Mouse (Mus musculus) myocyte (in vitro differentiated cells): ENCODE data around the gene Il4ra. TPM values are rescaled to one million over a fixed set of nuclear protein-coding genes. Genes with fewer than 3 reads are reported as not detected.

Experiments
- H3K27me3 ChIP-seq: one replicate; pipeline ENCODE4 v1.6.1; 2011; ENCODE audit not compliant: control insufficient read depth, insufficient read depth, insufficient read length
- H3K36me3 ChIP-seq: one replicate; pipeline ENCODE4 v1.6.1; 2011; ENCODE audit not compliant: control insufficient read depth, insufficient read depth
- H3K4me2 ChIP-seq: one replicate; pipeline ENCODE4 v1.6.1; 2011; ENCODE audit warnings: low read depth, control low read depth
- H3K4me3 ChIP-seq: one replicate; pipeline ENCODE4 v1.5.1; 2011; ENCODE audit warnings: mild to moderate bottlenecking, control low read depth, moderate library complexity
- H3K79me2 ChIP-seq: one replicate; pipeline ENCODE4 v1.6.1; 2011; ENCODE audit not compliant: control insufficient read depth, insufficient read depth
- H3ac ChIP-seq: one replicate; pipeline ENCODE4 v1.6.1; 2011; ENCODE audit not compliant: control insufficient read depth, insufficient read length
- CEBPB ChIP-seq: IDR thresholded peaks from 2 replicates; pipeline ENCODE4 v1.6.1; 2011; ENCODE audit warnings: mild to moderate bottlenecking, moderate library complexity; ENCODE audit not compliant: poor library complexity, insufficient read depth, severe bottlenecking
- E2F4 ChIP-seq: IDR thresholded peaks from one replicate; pipeline ENCODE4 v1.6.1; 2011; ENCODE audit warnings: mild to moderate bottlenecking, control low read depth, moderate library complexity; ENCODE audit not compliant: insufficient read depth
- MAX ChIP-seq: IDR thresholded peaks from one replicate; pipeline ENCODE4 v1.6.1; 2011; ENCODE audit warnings: low read depth, mild to moderate bottlenecking, control low read depth
- MYOD1 ChIP-seq, 3 experiments: IDR thresholded peaks; one replicate each; pipeline ENCODE4 v1.6.1; 2011; ENCODE audit warnings: control low read depth in 2 of 3, low read depth in 2 of 3, mild to moderate bottlenecking in 2 of 3, moderate library complexity in 1 of 3; ENCODE audit not compliant: insufficient read length in 2 of 3, control insufficient read depth in 1 of 3
- MYOG ChIP-seq, 3 experiments: IDR thresholded peaks; one replicate each; pipeline ENCODE4 v1.6.1; 2011; ENCODE audit warnings: control low read depth in 2 of 3, low read depth in 2 of 3, mild to moderate bottlenecking in 2 of 3; ENCODE audit not compliant: insufficient read length in 2 of 3, control insufficient read depth in 1 of 3, insufficient read depth in 1 of 3
- POLR2A ChIP-seq: IDR thresholded peaks from one replicate; pipeline ENCODE4 v1.6.1; 2011; ENCODE audit warnings: low read depth, mild to moderate bottlenecking, control low read depth, moderate library complexity; ENCODE audit not compliant: insufficient read length
- POLR2AphosphoS2 ChIP-seq: IDR thresholded peaks from one replicate; pipeline ENCODE4 v1.6.1; 2011; ENCODE audit warnings: low read depth, control low read depth; ENCODE audit not compliant: insufficient read length
- REST ChIP-seq: IDR thresholded peaks from one replicate; pipeline ENCODE4 v1.6.1; 2011; ENCODE audit warnings: mild to moderate bottlenecking, control low read depth, moderate library complexity; ENCODE audit not compliant: insufficient read depth, insufficient read length
- SRF ChIP-seq: IDR thresholded peaks from one replicate; pipeline ENCODE4 v1.6.1; 2011; ENCODE audit warnings: low read depth; ENCODE audit not compliant: control insufficient read depth, insufficient read length
- TCF12 ChIP-seq: IDR thresholded peaks from one replicate; pipeline ENCODE4 v1.6.1; 2011; ENCODE audit warnings: mild to moderate bottlenecking, control low read depth; ENCODE audit not compliant: poor library complexity, insufficient read depth, severe bottlenecking
- TCF3 ChIP-seq: IDR thresholded peaks from one replicate; pipeline ENCODE4 v1.6.1; 2011; ENCODE audit warnings: low read depth, control low read depth; ENCODE audit not compliant: insufficient read length
- USF1 ChIP-seq: IDR thresholded peaks from one replicate; pipeline ENCODE4 v1.6.1; 2011; ENCODE audit warnings: low read depth, mild to moderate bottlenecking, control low read depth, moderate library complexity
- polyA plus RNA-seq: library from polyadenylated mRNA; unstranded; fragments of >200 nt; fragmentation: generic; extraction: Trizol; gene quantifications from one replicate; pipeline ENCODE4 v1.2.1, GENCODE M21; 2012; ENCODE audit warnings: missing spikeins

The Il4ra gene
- polyA plus RNA-seq, 1 experiment, result 10.7 TPM

- TF ChIP-seq POLR2AphosphoS2 (no peak), USF1 (no peak), TCF3 (no peak), TCF12 (no peak)
- no peak overlapping the region for H3ac ChIP-seq
- H3K4me2 ChIP-seq, result no peak overlapping the region
- no peaks in the 10 kb centered on the region for H3K79me2 ChIP-seq
- H3K4me3 ChIP-seq, result no peak overlapping the region
- no peaks in the 10 kb centered on the region for H3K27me3 ChIP-seq
- H3K36me3 ChIP-seq, result no peaks in the 10 kb centered on the region
Measured at GRCm38 (mm10) chr7:125527901-125528580, 23.9 kb upstream of the Il4ra start.

GRCm38 (mm10) chr7:125539351-125539750 lies 12.6 kb upstream of the Il4ra start:
- no peak overlapping the region for H3K4me3 ChIP-seq
- peak overlapping the region; percentile 53 for H3K4me2 ChIP-seq
- H3K27me3 ChIP-seq, result no peaks in the 10 kb centered on the region
- H3ac ChIP-seq, result no peak overlapping the region
- no peaks in the 10 kb centered on the region for H3K36me3 ChIP-seq
- TF ChIP-seq TCF3 (no peak), MYOD1 (IDR thresholded peaks at IDR 0.05; ENCODE audit: control insufficient read depth in 1 of 3, insufficient read length in 2 of 3, low read depth in 2 of 3) (no peak), USF1 (no peak)
- H3K79me2 ChIP-seq, result no peaks in the 10 kb centered on the region

GRCm38 (mm10) chr7:125541026-125541425 lies 10.9 kb upstream of the Il4ra start:
- Histone ChIP-seq H3K36me3 (no peaks in the 10 kb centered on the region), H3K4me3 (no peak overlapping the region), H3K4me2 (no peak overlapping the region), H3K79me2 (no peaks in the 10 kb centered on the region), H3K27me3 (no peaks in the 10 kb centered on the region), H3ac (no peak overlapping the region)
- TF ChIP-seq E2F4, result no peak
- TF ChIP-seq SRF, result no peak
- no peak for TF ChIP-seq MYOD1 (IDR thresholded peaks at IDR 0.05; ENCODE audit: control insufficient read depth in 1 of 3, insufficient read length in 2 of 3, low read depth in 2 of 3)
- TF ChIP-seq MYOG (IDR thresholded peaks at IDR 0.05; ENCODE audit: control insufficient read depth in 1 of 3, insufficient read depth in 1 of 3, insufficient read length in 2 of 3, low read depth in 2 of 3), result no peak
- TF ChIP-seq TCF12, result no peak
- no peak for TF ChIP-seq POLR2A
- TF ChIP-seq CEBPB, result no peak
- no peak for TF ChIP-seq MAX

GRCm38 (mm10) chr7:125541821-125542220 lies 10.1 kb upstream of the Il4ra start:
- TF ChIP-seq SRF (no peak), MYOD1 (IDR thresholded peaks at IDR 0.05; ENCODE audit: control insufficient read depth in 1 of 3, insufficient read length in 2 of 3, low read depth in 2 of 3) (no peak), MAX (no peak), REST (no peak), TCF12 (no peak), MYOG (IDR thresholded peaks at IDR 0.05; ENCODE audit: control insufficient read depth in 1 of 3, insufficient read depth in 1 of 3, insufficient read length in 2 of 3, low read depth in 2 of 3) (no peak), USF1 (no peak), CEBPB (no peak), POLR2AphosphoS2 (no peak), TCF3 (no peak), E2F4 (no peak), POLR2A (no peak)
- Histone ChIP-seq H3K27me3 (no peaks in the 10 kb centered on the region), H3K36me3 (no peaks in the 10 kb centered on the region), H3K79me2 (no peaks in the 10 kb centered on the region), H3ac (no peak overlapping the region), H3K4me2 (no peak overlapping the region), H3K4me3 (no peak overlapping the region)

GRCm38 (mm10) chr7:125542335-125543050 lies 9.4 kb upstream of the Il4ra start:
- no peak overlapping the region for H3K4me2 ChIP-seq

More at GRCm38 (mm10) chr7:125542335-125543050, 9.4 kb upstream of the Il4ra start:
- Histone ChIP-seq H3ac (no peak overlapping the region), H3K36me3 (no peaks in the 10 kb centered on the region), H3K79me2 (no peaks in the 10 kb centered on the region), H3K27me3 (no peaks in the 10 kb centered on the region), H3K4me3 (no peak overlapping the region)
- TF ChIP-seq POLR2AphosphoS2 (no peak), MYOG (IDR thresholded peaks at IDR 0.05; ENCODE audit: control insufficient read depth in 1 of 3, insufficient read depth in 1 of 3, insufficient read length in 2 of 3, low read depth in 2 of 3) (no peak), SRF (no peak), REST (no peak), TCF3 (no peak), USF1 (no peak), TCF12 (no peak), POLR2A (no peak), MYOD1 (IDR thresholded peaks at IDR 0.05; ENCODE audit: control insufficient read depth in 1 of 3, insufficient read length in 2 of 3, low read depth in 2 of 3) (no peak), E2F4 (no peak), MAX (no peak), CEBPB (no peak)
